Mouse (Mus musculus) intestine, embryonic 15.5 days (tissue): ENCODE data around the gene Vamp1. TPM values are rescaled to one million over a fixed set of nuclear protein-coding genes. Genes with fewer than 3 reads are reported as not detected.
A peak's percentile ranks its signal among the peaks of the same experiment; 100 is the strongest.

Experiments used
- ATAC-seq: fragments of 200-750 bp; cut with Nextera tagmentation; 2 replicates; pipeline ENCODE4 v1.8.0; 2017; ENCODE audit warnings: moderate TSS enrichment, moderate library complexity
- H3K27ac ChIP-seq: fragments of 300-500 bp; sonication (generic); 2 replicates; pipeline ENCODE4 v1.5.1; 2015; ENCODE audit warnings: mild to moderate bottlenecking, inconsistent platforms
- H3K27me3 ChIP-seq: fragments of 300-500 bp; sonication (generic); replicated peaks from 2 replicates; pipeline ENCODE4 v1.6.1; 2015; ENCODE audit warnings: inconsistent platforms
- H3K36me3 ChIP-seq: fragments of 300-500 bp; sonication (generic); 2 replicates; pipeline ENCODE4 v1.6.1; 2015; ENCODE audit warnings: inconsistent platforms
- H3K4me1 ChIP-seq: fragments of 300-500 bp; sonication (generic); replicated peaks from 2 replicates; pipeline ENCODE4 v1.6.1; 2015; ENCODE audit warnings: inconsistent platforms
- H3K4me2 ChIP-seq: fragments of 300-500 bp; sonication (generic); replicated peaks from 2 replicates; pipeline ENCODE4 v1.6.1; 2015; ENCODE audit warnings: mild to moderate bottlenecking, inconsistent platforms
- H3K4me3 ChIP-seq: fragments of 300-500 bp; sonication (generic); replicated peaks from 2 replicates; pipeline ENCODE4 v1.5.1; 2015; ENCODE audit warnings: inconsistent platforms
- H3K9ac ChIP-seq: fragments of 300-500 bp; sonication (generic); 2 replicates; pipeline ENCODE4 v1.6.1; 2015; ENCODE audit warnings: inconsistent platforms
- H3K9me3 ChIP-seq: fragments of 300-500 bp; sonication (generic); 2 replicates; pipeline ENCODE4 v1.6.1; 2016; ENCODE audit warnings: inconsistent platforms
- WGBS: fragments of 180-500 bp; shearing (Covaris S2); methylation state at CpG from one replicate; pipeline ENCODE4 v1.1.7; 2015; 5-methylcytosine and 5-hydroxymethylcytosine counted together
- polyA plus RNA-seq: library from polyadenylated mRNA; unstranded; fragments of >200 nt; fragmentation: Nextera tagmentation; extraction: Ambion mirVana; gene quantifications from 2 replicates; pipeline ENCODE4 v1.2.1, GENCODE M21; 2015

Gene Vamp1
- polyA plus RNA-seq, 1 experiment from 2014 or later = 5.3 TPM

DNA sequence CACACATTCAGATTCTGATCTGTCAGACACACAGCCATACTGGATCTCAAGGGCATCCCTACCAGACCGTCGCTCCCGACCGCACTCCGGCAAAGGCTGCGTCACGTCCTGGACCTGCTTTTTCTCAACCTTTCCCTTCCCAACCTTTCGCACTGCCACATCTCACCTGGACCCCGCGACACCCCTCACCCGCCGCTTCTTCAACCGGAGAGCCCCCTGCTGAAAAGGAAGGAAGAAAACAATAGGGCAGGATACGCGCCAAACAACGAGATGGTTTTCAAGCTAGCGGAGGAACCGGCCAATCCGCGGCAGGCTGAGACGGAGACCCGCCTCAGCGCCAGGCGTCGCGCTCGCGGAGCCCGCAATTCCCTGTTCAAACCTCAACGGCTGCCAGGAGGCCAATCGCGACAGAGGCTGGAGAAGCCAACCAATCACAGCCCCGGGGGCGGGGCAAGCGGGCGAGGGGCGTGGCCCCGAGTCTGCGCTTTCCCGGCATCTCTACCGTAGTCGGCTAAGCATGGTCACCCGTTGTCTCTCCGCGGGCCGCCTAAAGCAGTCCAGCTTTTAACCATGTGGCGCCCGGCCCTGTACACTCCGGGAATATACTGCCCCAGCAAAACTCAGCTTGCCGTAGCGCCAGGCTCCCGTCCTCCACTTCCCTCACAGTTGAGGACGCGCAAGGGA, 23.9 kb upstream of the Vamp1 start, which contains the start of the genes Ncapd2 and Mrpl51:
Gene Ncapd2 (minus strand): TSS at position 370 of the 684 bp plus-strand sequence.
Gene Mrpl51 (plus strand): TSS at position 470 of the 684 bp plus-strand sequence.
- Histone ChIP-seq H3K4me2 (peak within 1 kb of the TSS; percentile 71), H3K4me1 (no peaks in the 10 kb centered on the region; the same call in 1 of the 2 replicates), H3K27ac (peak within 1 kb of the TSS; percentile 100), H3K9me3 (no peaks in the 10 kb centered on the region), H3K36me3 (peaks cover 25% of the 10 kb centered on the region), H3K9ac (peak within 1 kb of the TSS; percentile 72), H3K4me3 (peak within 1 kb of the TSS; percentile 70), H3K27me3 (no peaks in the 10 kb centered on the region)
- WGBS = under 1% methylated on average over 54 of the region's 54 CpGs
- peak; percentile 98 for ATAC-seq

- H3K27ac ChIP-seq = peak overlapping the region; percentile 100
- no peaks in the 10 kb centered on the region for H3K27me3 ChIP-seq
- H3K9ac ChIP-seq = peak overlapping the region; percentile 72
- no peaks in the 10 kb centered on the region for H3K9me3 ChIP-seq
- H3K4me3 ChIP-seq = peak overlapping the region; percentile 70
- WGBS = under 1% methylated on average over 34 of the region's 34 CpGs
- H3K4me2 ChIP-seq = peak overlapping the region; percentile 71
- H3K4me1 ChIP-seq = no peaks in the 10 kb centered on the region; the same call in 1 of the 2 replicates
- peak; percentile 96 for ATAC-seq
- peaks cover 18% of the 10 kb centered on the region; the same call in 1 of the 2 replicates for H3K36me3 ChIP-seq
These were observed 23.2 kb upstream of the Vamp1 start for GRCm38 (mm10) chr6:125192016-125192714.

DNA sequence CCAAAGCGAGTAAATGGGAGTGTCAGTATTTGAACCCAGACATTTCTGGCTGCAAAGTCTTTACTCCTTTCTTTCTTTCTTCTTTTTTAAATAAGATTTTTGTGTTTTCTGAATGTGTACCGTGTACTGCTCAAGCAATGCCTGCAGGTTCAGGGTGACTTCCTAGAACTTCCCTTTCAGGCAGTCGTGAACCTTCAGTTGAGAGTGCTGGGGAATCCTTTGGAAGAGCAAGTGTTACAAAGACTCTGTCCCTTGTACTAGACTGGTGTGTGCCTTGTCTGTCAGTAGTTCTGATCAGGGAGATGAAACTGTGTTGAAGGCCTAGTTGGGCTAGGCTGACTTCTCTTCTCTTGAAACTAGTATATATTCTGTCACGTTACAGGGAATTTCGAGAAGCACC, 22.5 kb upstream of the Vamp1 start:
- ATAC-seq = no peak
- WGBS = 36% methylated on average over 5 of the region's 5 CpGs
- peak overlapping the region; percentile 72 for H3K9ac ChIP-seq
- peaks cover 14% of the 10 kb centered on the region; the same call in 1 of the 2 replicates for H3K36me3 ChIP-seq
- H3K9me3 ChIP-seq = no peaks in the 10 kb centered on the region
- H3K4me2 ChIP-seq = peak overlapping the region; percentile 71
- H3K4me1 ChIP-seq = no peaks in the 10 kb centered on the region; the same call in 1 of the 2 replicates
- peak overlapping the region; percentile 100; the same call in 1 of the 2 replicates for H3K27ac ChIP-seq
- peak overlapping the region; percentile 70 for H3K4me3 ChIP-seq
- no peaks in the 10 kb centered on the region for H3K27me3 ChIP-seq

DNA sequence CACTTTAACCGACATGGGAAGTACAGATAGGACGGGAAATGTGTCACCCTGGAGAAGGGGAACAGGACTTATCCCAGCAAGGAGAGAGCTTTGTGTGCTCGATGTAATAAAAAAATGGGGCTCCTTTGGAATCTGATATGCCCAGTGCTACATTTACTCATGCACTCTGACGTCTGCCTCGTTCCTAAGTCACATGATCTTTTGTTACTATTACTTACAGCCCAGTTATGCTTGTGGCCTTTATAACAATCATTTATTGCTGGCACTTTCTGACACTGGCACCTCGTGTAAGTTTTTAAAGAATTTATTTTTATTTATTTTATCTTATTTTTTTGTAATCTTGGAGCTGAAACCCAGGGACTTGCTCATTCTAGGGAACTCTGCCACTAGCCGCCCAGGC, 22.0 kb upstream of the Vamp1 start:
- WGBS = 59% methylated on average over 7 of the region's 7 CpGs
- no peak for ATAC-seq
- Histone ChIP-seq H3K4me2 (no peak overlapping the region), H3K36me3 (peaks cover 10% of the 10 kb centered on the region; the same call in 1 of the 2 replicates), H3K4me3 (no peak overlapping the region), H3K27me3 (no peaks in the 10 kb centered on the region), H3K9me3 (no peaks in the 10 kb centered on the region), H3K9ac (no peak overlapping the region), H3K27ac (no peak overlapping the region), H3K4me1 (no peaks in the 10 kb centered on the region; the same call in 1 of the 2 replicates)

GRCm38 (mm10) chr6:125195541-125196075, 19.7 kb upstream of the Vamp1 start:
- no peak for ATAC-seq
- H3K4me3 ChIP-seq = no peak overlapping the region
- no peak overlapping the region for H3K9ac ChIP-seq
- H3K9me3 ChIP-seq = no peaks in the 10 kb centered on the region
- H3K27ac ChIP-seq = no peak overlapping the region
- no peak overlapping the region for H3K4me2 ChIP-seq
- H3K36me3 ChIP-seq = no peaks in the 10 kb centered on the region
- WGBS = 26% methylated on average over 1 of the region's 1 CpGs
- no peaks in the 10 kb centered on the region; the same call in 1 of the 2 replicates for H3K4me1 ChIP-seq
- no peaks in the 10 kb centered on the region for H3K27me3 ChIP-seq

DNA sequence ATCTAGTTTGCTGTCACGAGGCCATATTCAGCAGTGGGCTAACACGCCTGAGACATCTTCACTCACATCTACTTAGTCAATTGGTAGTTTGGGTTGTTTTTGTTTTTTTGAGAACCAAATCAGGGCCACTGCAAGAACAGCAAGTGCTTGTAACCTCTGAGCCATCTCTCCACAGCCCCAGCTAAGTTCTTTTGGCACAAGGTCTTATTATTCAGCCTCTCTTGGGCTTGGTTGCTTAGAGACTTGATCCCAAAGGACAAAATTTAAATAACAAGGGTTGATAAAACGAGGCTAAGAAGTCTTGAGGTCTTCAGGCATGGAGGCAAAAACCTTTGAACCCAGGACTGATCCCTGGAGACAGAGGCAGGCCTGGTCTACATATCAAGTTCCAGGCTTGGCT, 19.1 kb upstream of the Vamp1 start:
- WGBS = 80% methylated on average over 3 of the region's 3 CpGs
- no peak for ATAC-seq
- Histone ChIP-seq H3K9ac (no peak overlapping the region), H3K9me3 (no peaks in the 10 kb centered on the region), H3K4me1 (no peaks in the 10 kb centered on the region; the same call in 1 of the 2 replicates), H3K27me3 (no peaks in the 10 kb centered on the region), H3K27ac (no peak overlapping the region), H3K4me2 (no peak overlapping the region), H3K36me3 (no peaks in the 10 kb centered on the region), H3K4me3 (no peak overlapping the region)

- Histone ChIP-seq H3K4me3 (no peak overlapping the region), H3K9ac (no peak overlapping the region), H3K27me3 (no peaks in the 10 kb centered on the region), H3K4me2 (no peak overlapping the region), H3K4me1 (no peaks in the 10 kb centered on the region; the same call in 1 of the 2 replicates), H3K27ac (no peak overlapping the region), H3K36me3 (no peaks in the 10 kb centered on the region), H3K9me3 (no peaks in the 10 kb centered on the region)
- no peak for ATAC-seq
- 83% methylated on average over 5 of the region's 5 CpGs for WGBS
These were observed 18.2 kb upstream of the Vamp1 start for GRCm38 (mm10) chr6:125197166-125197565.

DNA sequence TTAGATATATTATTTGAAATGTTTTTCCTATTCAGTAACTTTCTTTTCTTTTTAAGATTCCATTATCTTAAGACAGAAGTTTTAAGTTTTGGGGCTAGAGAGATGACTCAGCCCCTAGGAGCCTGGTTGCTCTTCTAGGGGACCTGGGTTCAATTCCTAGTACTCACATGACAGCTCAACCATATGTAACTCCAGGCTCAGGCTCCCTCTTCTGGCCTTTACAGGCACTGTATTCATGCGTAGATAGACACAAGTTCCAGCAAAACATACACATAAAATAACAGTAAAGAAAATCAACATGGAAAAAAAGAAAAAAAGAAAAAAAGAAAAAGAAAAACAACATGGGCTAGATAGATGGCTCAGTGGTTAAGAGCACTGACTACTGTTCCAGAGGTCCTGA, 4.9 kb upstream of the Vamp1 start:
- ATAC-seq = no peak

DNA sequence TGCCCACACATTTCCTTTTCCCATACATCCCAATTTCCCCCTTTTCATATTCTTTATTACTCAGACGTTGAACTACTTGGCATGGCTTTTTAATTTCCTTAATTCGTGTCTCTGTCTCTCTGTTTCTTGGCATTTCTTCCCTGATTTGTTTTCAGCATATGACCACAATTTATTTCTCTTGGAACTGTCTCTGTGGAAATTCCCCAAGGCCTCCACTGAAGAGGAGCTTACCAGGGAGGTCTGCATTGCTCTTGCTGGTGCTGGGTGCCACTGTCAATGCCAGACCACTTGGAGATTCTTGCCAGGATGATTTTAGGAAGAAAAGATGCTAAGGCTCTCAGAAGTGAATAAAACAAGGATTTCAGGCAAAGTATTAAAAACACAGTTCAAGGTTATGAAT, 2.7 kb upstream of the Vamp1 start:
- Histone ChIP-seq H3K27me3 (0 out of 2 replicates have a peak, but pooled peaks cover 3% of the 10 kb centered on the region), H3K9ac (no peak overlapping the region), H3K4me1 (0 out of 2 replicates have a peak, but pooled peaks cover 3% of the 10 kb centered on the region), H3K9me3 (no peaks in the 10 kb centered on the region), H3K36me3 (no peaks in the 10 kb centered on the region), H3K4me2 (no peak overlapping the region), H3K27ac (no peak overlapping the region), H3K4me3 (no peak overlapping the region)
- 35% methylated on average over 2 of the region's 2 CpGs for WGBS
- ATAC-seq = no peak

More for the DNA sequence above, 4.9 kb upstream of the Vamp1 start:
- no peak overlapping the region for H3K27ac ChIP-seq
- H3K9me3 ChIP-seq = no peaks in the 10 kb centered on the region
- 0 out of 2 replicates have a peak, but pooled peaks cover 3% of the 10 kb centered on the region for H3K27me3 ChIP-seq
- H3K4me3 ChIP-seq = no peak overlapping the region
- H3K4me2 ChIP-seq = no peak overlapping the region
- H3K4me1 ChIP-seq = no peaks in the 10 kb centered on the region
- 81% methylated on average over 1 of the region's 1 CpGs for WGBS
- no peaks in the 10 kb centered on the region for H3K36me3 ChIP-seq
- no peak overlapping the region for H3K9ac ChIP-seq

DNA sequence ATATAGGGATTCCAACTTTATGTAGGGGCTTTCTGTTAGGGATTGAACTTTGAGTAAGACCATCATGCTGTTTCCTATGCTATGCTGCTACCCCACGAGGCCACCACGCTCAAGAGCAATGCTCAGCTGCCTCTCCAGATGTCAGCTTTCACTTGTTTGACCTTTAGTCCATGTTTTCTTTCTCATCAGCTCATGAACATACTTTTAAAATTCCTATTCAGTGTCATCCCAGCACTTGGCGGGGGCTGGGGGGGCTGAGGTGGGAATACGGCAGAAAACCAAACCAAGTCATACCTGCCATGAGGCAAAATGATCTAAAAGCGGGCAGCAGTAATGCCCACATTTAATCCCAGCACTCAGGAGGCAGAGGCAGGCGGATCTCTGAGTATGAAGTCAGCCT, 2.2 kb upstream of the Vamp1 start:
- ATAC-seq = no peak
- Histone ChIP-seq H3K36me3 (no peaks in the 10 kb centered on the region), H3K27ac (no peak overlapping the region), H3K4me3 (no peak overlapping the region), H3K9me3 (no peaks in the 10 kb centered on the region), H3K9ac (no peak overlapping the region), H3K4me1 (0 out of 2 replicates have a peak, but pooled peaks cover 3% of the 10 kb centered on the region), H3K27me3 (0 out of 2 replicates have a peak, but pooled peaks cover 3% of the 10 kb centered on the region), H3K4me2 (no peak overlapping the region)
- 70% methylated on average over 6 of the region's 6 CpGs for WGBS

- no peak overlapping the region for H3K9ac ChIP-seq
- WGBS = 78% methylated on average over 6 of the region's 6 CpGs
- H3K4me1 ChIP-seq = 0 out of 2 replicates have a peak, but pooled peaks cover 3% of the 10 kb centered on the region
- no peaks in the 10 kb centered on the region for H3K36me3 ChIP-seq
- no peaks in the 10 kb centered on the region for H3K9me3 ChIP-seq
- 0 out of 2 replicates have a peak, but pooled peaks cover 3% of the 10 kb centered on the region for H3K27me3 ChIP-seq
- no peak overlapping the region for H3K4me2 ChIP-seq
- ATAC-seq = no peak
- no peak overlapping the region for H3K27ac ChIP-seq
- H3K4me3 ChIP-seq = no peak overlapping the region
These were observed 1.6 kb upstream of the Vamp1 start for GRCm38 (mm10) chr6:125213715-125214114.

DNA sequence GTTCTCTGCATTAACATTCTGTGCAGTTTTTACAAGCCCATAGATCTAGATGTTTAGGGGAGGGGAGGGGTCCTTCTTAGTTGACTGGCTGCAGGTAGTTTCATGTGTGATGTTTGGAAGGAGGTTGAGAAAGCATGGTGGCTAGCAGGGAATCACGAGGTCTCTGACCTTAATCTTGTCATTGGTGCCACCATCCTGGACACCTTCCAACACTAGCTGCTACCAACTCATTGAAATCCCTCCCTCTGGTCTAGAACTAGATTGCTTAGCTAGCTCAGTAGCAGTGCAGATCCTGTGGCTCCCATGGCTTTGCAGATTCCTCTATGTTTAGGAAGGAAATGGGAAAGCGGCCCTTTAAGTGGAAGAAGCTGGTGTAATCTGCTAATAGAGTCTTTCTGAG, 1.5 kb downstream of the Vamp1 start:
- ATAC-seq = no peak
- H3K4me3 ChIP-seq = no peak overlapping the region
- H3K4me2 ChIP-seq = no peak overlapping the region
- no peaks in the 10 kb centered on the region for H3K36me3 ChIP-seq
- 80% methylated on average over 2 of the region's 2 CpGs for WGBS
- 0 out of 2 replicates have a peak, but pooled peaks cover 3% of the 10 kb centered on the region for H3K4me1 ChIP-seq
- H3K9ac ChIP-seq = no peak overlapping the region
- no peaks in the 10 kb centered on the region for H3K9me3 ChIP-seq
- H3K27ac ChIP-seq = no peak overlapping the region
- 0 out of 2 replicates have a peak, but pooled peaks cover 3% of the 10 kb centered on the region for H3K27me3 ChIP-seq
